ENCODE assay signal across 9 mouse cellular contexts in genomic region chr9:99217999-99218719, GRCm38 (mm10). TPM values are rescaled to one million over a fixed set of nuclear protein-coding genes. Genes with fewer than 3 reads are reported as not detected.
DNase-seq lines count a peak whose midpoint lies in the region; ATAC-seq lines count a peak whose summit lies in the region.
"Had no signal": no experiment of that assay in that cellular context is flagged by ENCODE, and none has a peak within 500 bp of the region (broad histone marks: within the 10 kb centered on the region; RNA-seq: fewer than 3 reads in every experiment).

No protein-coding gene starts in this region.

- no peak overlapping the region for H3K27ac ChIP-seq in hindbrain, embryonic 11.5 days (ENCODE audit: low read depth, low read length)
- no peak overlapping the region for H3K27ac ChIP-seq in hindbrain, embryonic 13.5 days
- H3K27ac ChIP-seq: neural tube, embryonic 12.5 days had no signal

- H3K4me3 ChIP-seq in hindbrain, embryonic 11.5 days (ENCODE audit: low read depth, low read length): no peak overlapping the region
- H3K4me3 ChIP-seq in hindbrain, embryonic 13.5 days: no peak overlapping the region
- H3K4me3 ChIP-seq: neural tube, embryonic 12.5 days had no signal

- 24% methylated on average over 5 of the region's 6 CpGs for WGBS in hindbrain, embryonic 11.5 days
- 31% methylated on average over 6 of the region's 6 CpGs for WGBS in hindbrain, embryonic 13.5 days

- ATAC-seq in hindbrain, embryonic 11.5 days (ENCODE audit: low FRiP score): peak; percentile 38; the same call in 1 of the 2 replicates
- ATAC-seq in hindbrain, embryonic 13.5 days (ENCODE audit: low FRiP score): no peak
- peak; percentile 83 to 88 for ATAC-seq in hematopoietic stem cell, adult 5-6 weeks (replicated peaks in 1 of 2; ENCODE audit: insufficient read depth in 1 of 2, low FRiP score in 2 of 2, low TSS enrichment in 1 of 2, low read depth in 1 of 2, poor library complexity in 2 of 2, severe bottlenecking in 2 of 2)
- ATAC-seq in frontal cortex, adult (ENCODE audit: low TSS enrichment): no peak

- no peaks in the 10 kb centered on the region for H3K9me3 ChIP-seq in hindbrain, embryonic 11.5 days (ENCODE audit: control insufficient read depth, low read length)
- H3K9me3 ChIP-seq in hindbrain, embryonic 13.5 days: no peaks in the 10 kb centered on the region
- H3K9me3 ChIP-seq: neural tube, embryonic 12.5 days had no signal

- no peak overlapping the region for H3K9ac ChIP-seq in hindbrain, embryonic 11.5 days (ENCODE audit: low read depth, low read length)
- H3K9ac ChIP-seq in hindbrain, embryonic 13.5 days: no peak overlapping the region
- H3K9ac ChIP-seq: neural tube, embryonic 12.5 days had no signal

- no peaks in the 10 kb centered on the region for H3K36me3 ChIP-seq in hindbrain, embryonic 11.5 days (ENCODE audit: control insufficient read depth, insufficient read depth, low read length)
- no peaks in the 10 kb centered on the region for H3K36me3 ChIP-seq in hindbrain, embryonic 13.5 days
- H3K36me3 ChIP-seq: neural tube, embryonic 12.5 days had no signal

- no peaks in the 10 kb centered on the region for H3K4me1 ChIP-seq in hindbrain, embryonic 11.5 days (replicated peaks; ENCODE audit: control insufficient read depth, insufficient read depth, low read length)
- no peaks in the 10 kb centered on the region for H3K4me1 ChIP-seq in hindbrain, embryonic 13.5 days (replicated peaks)
- H3K4me1 ChIP-seq: neural tube, embryonic 12.5 days had no signal

- peak; percentile 64 for DNase-seq in hindbrain, embryonic 11.5 days (ENCODE audit: low spot score)
- peak; percentile 85 for DNase-seq in ES-CJ7 (ENCODE audit: low read depth, low spot score)
- DNase-seq in adrenal gland, postnatal 36 days: peak; percentile 59 to 75
- peak; percentile 3 for DNase-seq in lung, postnatal 25 days (ENCODE audit: low spot score)
- no peak for DNase-seq in frontal cortex, postnatal 14 days (ENCODE audit: low spot score in 2 of 2)

- no peaks in the 10 kb centered on the region for H3K27me3 ChIP-seq in hindbrain, embryonic 11.5 days (ENCODE audit: control insufficient read depth, insufficient read depth, low read length)
- no peaks in the 10 kb centered on the region for H3K27me3 ChIP-seq in hindbrain, embryonic 13.5 days
- H3K27me3 ChIP-seq: neural tube, embryonic 12.5 days had no signal

- H3K4me2 ChIP-seq in hindbrain, embryonic 11.5 days (replicated peaks; ENCODE audit: low read depth, low read length): no peak overlapping the region
- H3K4me2 ChIP-seq in hindbrain, embryonic 13.5 days: no peak overlapping the region
- H3K4me2 ChIP-seq: neural tube, embryonic 12.5 days had no signal

RNA-seq across cellular contexts. Expression of gene Faiml, which starts 18.9 kb away (rescaled TPM):
- polyA plus RNA-seq in hindbrain, embryonic 11.5 days (2014; fragmentation: Nextera tagmentation; extraction: Ambion mirVana): not detected in 2 replicates
- not detected in 2 replicates for polyA plus RNA-seq in hindbrain, embryonic 13.5 days (2015; fragmentation: Nextera tagmentation; extraction: Ambion mirVana)
- total RNA-seq in adrenal gland, postnatal 36 days (2021): not detected
- total RNA-seq in hematopoietic stem cell, adult 5-6 weeks (2017): not detected in 2 replicates
- polyA plus RNA-seq: neural tube, embryonic 12.5 days had no signal

RNA-seq across cellular contexts. Expression of gene Cep70, which starts 25.0 kb away (rescaled TPM):
- 48.5 and 51.0 TPM in 2 replicates for polyA plus RNA-seq in hindbrain, embryonic 11.5 days (2014; fragmentation: Nextera tagmentation; extraction: Ambion mirVana)
- polyA plus RNA-seq in hindbrain, embryonic 13.5 days (2015; fragmentation: Nextera tagmentation; extraction: Ambion mirVana): 73.8 and 75.2 TPM in 2 replicates
- total RNA-seq in adrenal gland, postnatal 36 days (2021): 1 to 10 TPM; 6.8 to 7.5 TPM
- 56.1 and 71.0 TPM in 2 replicates for total RNA-seq in hematopoietic stem cell, adult 5-6 weeks (2017)

Comparison
In these comparisons a context has a peak if more than half of its experiments do, and no peak if none do; other contexts are left out.
1. ATAC-seq: peak in hindbrain, embryonic 11.5 days (single experiment) and hematopoietic stem cell, adult 5-6 weeks (2 of 2); none in hindbrain, embryonic 13.5 days (single experiment) and frontal cortex, adult (single experiment).
2. DNase-seq: peak in hindbrain, embryonic 11.5 days (single experiment), ES-CJ7 (single experiment), adrenal gland, postnatal 36 days (2 of 2) and lung, postnatal 25 days (single experiment); none in frontal cortex, postnatal 14 days (0 of 2).